Mouse (Mus musculus) forebrain, postnatal 0 days (tissue): ENCODE measurements at regions not wholly inside any gene's neighbourhood (a gene's known extent, or its start where the extent isn't known, plus 50 kb on each side); places are given as distances from the start of the nearest gene placed in this dataset.

Source experiments
- ATAC-seq: fragments of 200-750 bp; cut with Nextera tagmentation; 2 replicates; pipeline ENCODE4 v1.8.0; 2017; ENCODE audit warnings: mild to moderate bottlenecking, moderate library complexity
- DNase-seq: peaks from one replicate; pipeline ENCODE4 v3.0.0-alpha.2; 2015
- H3K27ac ChIP-seq: fragments of 300-500 bp; sonication (generic); 2 replicates; pipeline ENCODE4 v1.5.1; 2014; ENCODE audit warnings: low read depth, mild to moderate bottlenecking, antibody characterized with exemption, low read length, moderate library complexity, mixed read lengths
- H3K27me3 ChIP-seq: fragments of 300-500 bp; sonication (generic); 2 replicates; pipeline ENCODE4 v1.6.1; 2014; ENCODE audit warnings: mild to moderate bottlenecking, low read length, mixed read lengths; ENCODE audit not compliant: insufficient read depth
- H3K36me3 ChIP-seq: fragments of 300-500 bp; sonication (generic); 2 replicates; pipeline ENCODE4 v1.6.1; 2014; ENCODE audit warnings: mild to moderate bottlenecking, moderate library complexity; ENCODE audit not compliant: insufficient read depth
- H3K4me1 ChIP-seq: fragments of 300-500 bp; sonication (generic); 2 replicates; pipeline ENCODE4 v1.6.1; 2014; ENCODE audit warnings: antibody characterized with exemption; ENCODE audit not compliant: insufficient read depth
- H3K4me2 ChIP-seq: fragments of 300-500 bp; sonication (generic); 2 replicates; pipeline ENCODE4 v1.6.1; 2014; ENCODE audit warnings: low read depth, mild to moderate bottlenecking, moderate library complexity
- H3K4me3 ChIP-seq: fragments of 300-500 bp; sonication (generic); 2 replicates; pipeline ENCODE4 v1.5.1; 2014; ENCODE audit warnings: low read depth, low read length, mixed read lengths
- H3K9ac ChIP-seq: fragments of 300-500 bp; sonication (generic); 2 replicates; pipeline ENCODE4 v1.6.1; 2014; ENCODE audit warnings: mild to moderate bottlenecking
- H3K9me3 ChIP-seq: fragments of 300-500 bp; sonication (generic); 2 replicates; pipeline ENCODE4 v1.6.1; 2016; ENCODE audit warnings: low read length
- CTCF ChIP-seq: sonication (generic); IDR thresholded peaks from 2 replicates; pipeline ENCODE4 v1.5.1; 2016; ENCODE audit warnings: antibody characterized with exemption, control low read depth, low read depth
- WGBS: fragments of 180-500 bp; shearing (Covaris S2); extraction: QIAGEN DNeasy Blood & Tissue Kit; methylation state at CpG from one replicate; pipeline ENCODE4 v1.1.7; 2014; 5-methylcytosine and 5-hydroxymethylcytosine counted together

- Histone ChIP-seq H3K4me2 (no peak overlapping the region), H3K9ac (no peak overlapping the region), H3K4me1 (no peaks in the 10 kb centered on the region), H3K9me3 (no peaks in the 10 kb centered on the region), H3K36me3 (no peaks in the 10 kb centered on the region), H3K4me3 (no peak overlapping the region), H3K27me3 (no peaks in the 10 kb centered on the region), H3K27ac (no peak overlapping the region)
- peak; percentile 69 for DNase-seq
- peak; percentile 48 for ATAC-seq
- WGBS: 46% methylated on average over 2 of the region's 2 CpGs
- TF ChIP-seq CTCF: peak; percentile 76
Measured at GRCm38 (mm10) chr8:15734461-15734860, 688.6 kb upstream of the BB014433 start.

- ATAC-seq: no peak
- no peaks in the 10 kb centered on the region for H3K9me3 ChIP-seq
- 80% methylated on average over 2 of the region's 2 CpGs for WGBS
- H3K4me2 ChIP-seq: no peak overlapping the region
- no peak for DNase-seq
- H3K27ac ChIP-seq: no peak overlapping the region
- TF ChIP-seq CTCF: no peak
- no peaks in the 10 kb centered on the region for H3K27me3 ChIP-seq
- no peak overlapping the region for H3K4me3 ChIP-seq
- no peaks in the 10 kb centered on the region for H3K4me1 ChIP-seq
- H3K9ac ChIP-seq: no peak overlapping the region
- H3K36me3 ChIP-seq: no peaks in the 10 kb centered on the region
Measured at GRCm38 (mm10) chr8:15731324-15731723, 685.4 kb upstream of the BB014433 start.

GRCm38 (mm10) chr8:15729075-15729474, 683.2 kb upstream of the BB014433 start:
- WGBS: 6% methylated on average over 1 of the region's 1 CpGs
- no peak overlapping the region for H3K9ac ChIP-seq
- no peaks in the 10 kb centered on the region for H3K9me3 ChIP-seq
- no peaks in the 10 kb centered on the region for H3K4me1 ChIP-seq
- no peaks in the 10 kb centered on the region for H3K27me3 ChIP-seq
- peak; percentile 70 for TF ChIP-seq CTCF
- no peak overlapping the region for H3K27ac ChIP-seq
- no peak overlapping the region for H3K4me3 ChIP-seq
- DNase-seq (peak; percentile 55), ATAC-seq (peak; percentile 62; the same call in 1 of the 2 replicates)
- H3K4me2 ChIP-seq: no peak overlapping the region
- no peaks in the 10 kb centered on the region for H3K36me3 ChIP-seq

DNA sequence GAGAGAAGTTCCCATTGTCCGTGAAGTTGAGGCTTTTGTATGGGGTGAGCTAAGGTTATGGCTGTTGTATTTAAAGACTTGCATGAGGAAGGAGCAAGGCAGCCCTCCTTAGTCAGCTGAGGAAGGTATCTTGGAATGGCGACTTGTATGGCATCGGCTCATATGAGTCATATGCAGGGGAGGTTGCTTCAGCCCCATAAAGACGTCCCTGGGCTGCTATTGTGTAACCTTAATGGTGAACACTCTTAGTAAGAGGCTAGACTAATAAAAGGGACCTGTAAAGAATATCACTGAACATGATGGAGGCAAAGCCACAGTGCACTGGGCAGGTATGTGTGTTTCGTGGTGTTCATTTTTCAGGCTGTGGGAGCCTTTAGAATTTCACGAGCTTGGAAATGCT, 680.4 kb upstream of the BB014433 start:
- Histone ChIP-seq H3K27ac (no peak overlapping the region), H3K9me3 (no peaks in the 10 kb centered on the region), H3K4me1 (no peaks in the 10 kb centered on the region), H3K36me3 (no peaks in the 10 kb centered on the region), H3K4me3 (no peak overlapping the region), H3K27me3 (no peaks in the 10 kb centered on the region), H3K9ac (no peak overlapping the region), H3K4me2 (no peak overlapping the region)
- 89% methylated on average over 6 of the region's 6 CpGs for WGBS
- no peak for ATAC-seq
- no peak for DNase-seq
- no peak for TF ChIP-seq CTCF
